Mouse (Mus musculus): ENCODE measurements around the gene Gmcl1. TPM values are rescaled to one million over a fixed set of nuclear protein-coding genes. Genes with fewer than 3 reads are reported as not detected.

Gmcl1 gene
- polyA plus RNA-seq, 1 experiment from 2014 or later = 8.9 TPM

- H3K27ac ChIP-seq = no peak overlapping the region
- 0 out of 2 replicates have a peak, but pooled peaks cover 3% of the 10 kb centered on the region for H3K4me1 ChIP-seq (replicated peaks)
- H3K36me3 ChIP-seq = no peaks in the 10 kb centered on the region
- H3K4me2 ChIP-seq = no peak overlapping the region
- DNase-seq = no peak
- H3K4me3 ChIP-seq (replicated peaks) = no peak overlapping the region
- H3K9ac ChIP-seq = no peak overlapping the region
- no peaks in the 10 kb centered on the region for H3K27me3 ChIP-seq
- no peak for ATAC-seq (ENCODE audit: low read depth)
- no peaks in the 10 kb centered on the region for H3K9me3 ChIP-seq (replicated peaks)
- WGBS (ENCODE audit: insufficient replicate concordance) = 67% methylated on average over 4 of the region's 4 CpGs
Observed at GRCm38 (mm10) chr6:86768186-86768776, 35.1 kb upstream of the Gmcl1 start.

GRCm38 (mm10) chr6:86767465-86767864 is 34.3 kb upstream of the Gmcl1 start:
- no peak overlapping the region for H3K4me3 ChIP-seq (replicated peaks)
- no peak for DNase-seq
- 0 out of 2 replicates have a peak, but pooled peaks cover 3% of the 10 kb centered on the region for H3K4me1 ChIP-seq (replicated peaks)
- ATAC-seq (ENCODE audit: low read depth) = no peak
- no peaks in the 10 kb centered on the region for H3K36me3 ChIP-seq
- no peaks in the 10 kb centered on the region for H3K9me3 ChIP-seq (replicated peaks)
- H3K27me3 ChIP-seq = no peaks in the 10 kb centered on the region
- no peak overlapping the region for H3K4me2 ChIP-seq
- WGBS (ENCODE audit: insufficient replicate concordance) = 40% methylated on average over 3 of the region's 3 CpGs
- no peak overlapping the region for H3K9ac ChIP-seq
- H3K27ac ChIP-seq = no peak overlapping the region

- ATAC-seq (ENCODE audit: low read depth) (peak; percentile 70), DNase-seq (no peak)
- no peaks in the 10 kb centered on the region for H3K9me3 ChIP-seq (replicated peaks)
- H3K27ac ChIP-seq = peak overlapping the region; percentile 61
- no peaks in the 10 kb centered on the region for H3K36me3 ChIP-seq
- no peak overlapping the region for H3K9ac ChIP-seq
- H3K27me3 ChIP-seq = no peaks in the 10 kb centered on the region
- WGBS (ENCODE audit: insufficient replicate concordance) = 43% methylated on average over 6 of the region's 6 CpGs
- H3K4me2 ChIP-seq = peak overlapping the region; percentile 1; the same call in 1 of the 2 replicates
- 0 out of 2 replicates have a peak, but pooled peaks cover 3% of the 10 kb centered on the region for H3K4me1 ChIP-seq (replicated peaks)
- no peak overlapping the region for H3K4me3 ChIP-seq (replicated peaks)
Observed at GRCm38 (mm10) chr6:86765637-86766059, 32.5 kb upstream of the Gmcl1 start.

- DNase-seq = no peak
- no peak overlapping the region for H3K27ac ChIP-seq
- peaks cover 14% of the 10 kb centered on the region for H3K4me1 ChIP-seq (replicated peaks)
- no peak for ATAC-seq (ENCODE audit: low read depth)
- WGBS (ENCODE audit: insufficient replicate concordance) = 70% methylated on average over 10 of the region's 10 CpGs
- H3K4me2 ChIP-seq = no peak overlapping the region
- no peaks in the 10 kb centered on the region for H3K9me3 ChIP-seq (replicated peaks)
- no peak overlapping the region for H3K4me3 ChIP-seq (replicated peaks)
- no peak overlapping the region for H3K9ac ChIP-seq
- no peaks in the 10 kb centered on the region for H3K27me3 ChIP-seq
- H3K36me3 ChIP-seq = peaks cover 12% of the 10 kb centered on the region
Observed at GRCm38 (mm10) chr6:86754105-86754863, 21.1 kb upstream of the Gmcl1 start.

- Histone ChIP-seq H3K27me3 (no peaks in the 10 kb centered on the region), H3K27ac (no peak overlapping the region), H3K4me3 (replicated peaks) (no peak overlapping the region), H3K9me3 (replicated peaks) (no peaks in the 10 kb centered on the region), H3K36me3 (peaks cover 12% of the 10 kb centered on the region), H3K4me2 (no peak overlapping the region), H3K4me1 (replicated peaks) (peaks cover 15% of the 10 kb centered on the region), H3K9ac (no peak overlapping the region)
- 63% methylated on average over 5 of the region's 5 CpGs for WGBS (ENCODE audit: insufficient replicate concordance)
- no peak for DNase-seq
- no peak for ATAC-seq (ENCODE audit: low read depth)
Observed at GRCm38 (mm10) chr6:86752843-86753485, 19.8 kb upstream of the Gmcl1 start.

DNA sequence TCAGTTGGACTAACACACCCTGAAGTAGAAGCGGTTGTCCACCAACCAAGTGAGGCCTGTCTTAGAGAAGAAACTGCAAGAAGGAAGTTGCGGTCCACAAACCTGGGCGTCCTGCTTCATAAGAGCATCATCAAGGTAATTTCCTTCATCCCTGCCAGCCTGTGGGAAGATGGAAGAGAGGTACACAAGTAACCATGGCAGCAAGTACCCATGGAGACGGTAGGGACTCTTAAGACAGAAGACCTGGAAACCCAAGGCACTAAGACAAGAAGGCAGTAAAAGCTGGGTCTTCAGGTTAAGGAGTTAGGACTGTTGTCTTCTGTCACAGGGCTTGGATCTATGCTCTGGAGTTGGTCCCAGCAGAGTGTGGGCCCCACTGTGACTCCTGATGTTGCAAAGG is 17.8 kb upstream of the Gmcl1 start:
- Histone ChIP-seq H3K27ac (no peak overlapping the region), H3K4me3 (replicated peaks) (no peak overlapping the region), H3K36me3 (peaks cover 12% of the 10 kb centered on the region), H3K4me1 (replicated peaks) (peaks cover 8% of the 10 kb centered on the region), H3K9me3 (replicated peaks) (no peaks in the 10 kb centered on the region), H3K27me3 (no peaks in the 10 kb centered on the region), H3K9ac (no peak overlapping the region), H3K4me2 (no peak overlapping the region)
- ATAC-seq (ENCODE audit: low read depth) (no peak), DNase-seq (no peak)
- WGBS (ENCODE audit: insufficient replicate concordance) = 79% methylated on average over 4 of the region's 4 CpGs

- WGBS (ENCODE audit: insufficient replicate concordance) = 35% methylated on average over 4 of the region's 4 CpGs
- ATAC-seq (ENCODE audit: low read depth) = no peak
- Histone ChIP-seq H3K27ac (no peak overlapping the region), H3K9ac (no peak overlapping the region), H3K4me2 (no peak overlapping the region), H3K27me3 (no peaks in the 10 kb centered on the region), H3K4me3 (replicated peaks) (no peak overlapping the region), H3K9me3 (replicated peaks) (no peaks in the 10 kb centered on the region), H3K36me3 (peaks cover 10% of the 10 kb centered on the region), H3K4me1 (replicated peaks) (peaks cover 7% of the 10 kb centered on the region)
- no peak for DNase-seq
Observed at GRCm38 (mm10) chr6:86749817-86750216, 16.6 kb upstream of the Gmcl1 start.

DNA sequence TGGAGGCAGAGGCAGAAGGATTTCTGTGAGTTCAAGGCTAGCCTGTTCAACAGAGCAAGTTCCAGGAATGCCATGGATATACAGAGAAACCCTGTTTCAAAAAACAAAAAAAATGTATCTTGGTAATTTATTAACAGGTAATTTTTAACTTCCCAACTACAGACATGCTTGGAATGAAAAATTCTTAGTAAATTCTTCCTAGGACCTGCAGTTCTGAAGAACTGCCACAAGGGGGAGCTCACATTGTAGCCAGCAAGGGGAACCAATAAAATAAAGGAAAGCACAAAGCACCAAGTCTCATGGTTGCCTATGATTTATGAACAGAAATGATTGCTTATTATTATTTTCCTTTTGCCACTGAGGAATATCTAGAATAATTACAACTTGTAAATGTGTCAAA is 14.0 kb upstream of the Gmcl1 start:
- Histone ChIP-seq H3K4me3 (replicated peaks) (no peak overlapping the region), H3K27ac (no peak overlapping the region), H3K4me1 (replicated peaks) (peaks cover 7% of the 10 kb centered on the region), H3K9me3 (replicated peaks) (0 out of 2 replicates have a peak, but pooled peaks cover 3% of the 10 kb centered on the region), H3K36me3 (peaks cover 6% of the 10 kb centered on the region), H3K9ac (no peak overlapping the region), H3K27me3 (no peaks in the 10 kb centered on the region), H3K4me2 (no peak overlapping the region)
- ATAC-seq (ENCODE audit: low read depth) (no peak), DNase-seq (no peak)

DNA sequence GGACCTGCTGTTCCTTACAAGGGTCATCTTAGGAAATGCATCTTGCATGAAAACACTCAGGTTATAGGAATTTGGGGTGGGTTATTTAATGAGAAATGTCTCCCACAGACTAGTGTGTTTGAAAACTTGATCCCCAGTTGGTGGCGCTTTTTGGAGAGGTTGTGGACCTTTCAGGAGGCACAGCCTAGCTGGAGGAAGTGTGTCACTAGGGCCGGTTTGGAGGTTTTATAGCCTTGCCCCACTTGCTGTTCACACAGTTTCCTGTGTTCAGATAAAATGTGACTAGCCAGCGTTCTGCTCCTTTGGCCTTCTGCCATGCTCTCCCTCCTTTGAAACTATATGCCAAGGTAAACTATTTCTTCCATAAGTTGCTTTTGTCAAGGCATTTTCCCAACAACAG is 7.5 kb upstream of the Gmcl1 start:
- no peak overlapping the region for H3K4me2 ChIP-seq
- H3K36me3 ChIP-seq = peaks cover 28% of the 10 kb centered on the region
- H3K9me3 ChIP-seq (replicated peaks) = 0 out of 2 replicates have a peak, but pooled peaks cover 3% of the 10 kb centered on the region
- DNase-seq = no peak
- no peak overlapping the region for H3K27ac ChIP-seq
- no peaks in the 10 kb centered on the region for H3K27me3 ChIP-seq
- no peak for ATAC-seq (ENCODE audit: low read depth)
- no peak overlapping the region for H3K4me3 ChIP-seq (replicated peaks)
- 27% methylated on average over 3 of the region's 3 CpGs for WGBS (ENCODE audit: insufficient replicate concordance)
- H3K4me1 ChIP-seq (replicated peaks) = peaks cover 9% of the 10 kb centered on the region
- no peak overlapping the region for H3K9ac ChIP-seq

- no peak for DNase-seq
Observed at GRCm38 (mm10) chr6:86736830-86737229, 3.6 kb upstream of the Gmcl1 start.

GRCm38 (mm10) chr6:86736313-86736712 is 3.1 kb upstream of the Gmcl1 start:
- Histone ChIP-seq H3K9me3 (replicated peaks) (no peaks in the 10 kb centered on the region), H3K27me3 (no peaks in the 10 kb centered on the region), H3K9ac (no peak overlapping the region), H3K4me2 (no peak overlapping the region), H3K4me1 (replicated peaks) (peaks cover 37% of the 10 kb centered on the region), H3K27ac (no peak overlapping the region), H3K36me3 (peaks cover 15% of the 10 kb centered on the region; the same call in 1 of the 2 replicates), H3K4me3 (replicated peaks) (no peak overlapping the region)
- no peak for DNase-seq
- 76% methylated on average over 4 of the region's 4 CpGs for WGBS (ENCODE audit: insufficient replicate concordance)
- no peak for ATAC-seq (ENCODE audit: low read depth)

More at GRCm38 (mm10) chr6:86736830-86737229, 3.6 kb upstream of the Gmcl1 start:
- Histone ChIP-seq H3K9me3 (replicated peaks) (no peaks in the 10 kb centered on the region), H3K36me3 (peaks cover 19% of the 10 kb centered on the region; the same call in 1 of the 2 replicates), H3K27ac (no peak overlapping the region), H3K4me3 (replicated peaks) (no peak overlapping the region), H3K27me3 (no peaks in the 10 kb centered on the region), H3K9ac (no peak overlapping the region), H3K4me1 (replicated peaks) (peaks cover 34% of the 10 kb centered on the region), H3K4me2 (no peak overlapping the region)
- WGBS (ENCODE audit: insufficient replicate concordance) = 25% methylated on average over 6 of the region's 6 CpGs
- no peak for ATAC-seq (ENCODE audit: low read depth)

All from liver, embryonic 13.5 days (tissue).